Mouse (Mus musculus) lung, postnatal 36 days (tissue): ENCODE data around the gene Gcnt4.
A peak's percentile ranks its signal among the peaks of the same experiment; 100 is the strongest.
"Not testable (repeated sequence)": the region's sequence is repeated elsewhere in the genome, so short reads cannot be mapped to it uniquely, and the experiment has no call there.

ENCODE experiments used
- DNase-seq: peaks from one replicate; pipeline ENCODE4 v3.0.0; 2022; ENCODE audit warnings: mixed read lengths

Gene Gcnt4

GRCm38 (mm10) chr13:96923999-96924961 lies at the start of gene Gcnt4:
TSS of gene Gcnt4 (plus strand) at chr13:96924689.
- peak; percentile 44 for DNase-seq

DNA sequence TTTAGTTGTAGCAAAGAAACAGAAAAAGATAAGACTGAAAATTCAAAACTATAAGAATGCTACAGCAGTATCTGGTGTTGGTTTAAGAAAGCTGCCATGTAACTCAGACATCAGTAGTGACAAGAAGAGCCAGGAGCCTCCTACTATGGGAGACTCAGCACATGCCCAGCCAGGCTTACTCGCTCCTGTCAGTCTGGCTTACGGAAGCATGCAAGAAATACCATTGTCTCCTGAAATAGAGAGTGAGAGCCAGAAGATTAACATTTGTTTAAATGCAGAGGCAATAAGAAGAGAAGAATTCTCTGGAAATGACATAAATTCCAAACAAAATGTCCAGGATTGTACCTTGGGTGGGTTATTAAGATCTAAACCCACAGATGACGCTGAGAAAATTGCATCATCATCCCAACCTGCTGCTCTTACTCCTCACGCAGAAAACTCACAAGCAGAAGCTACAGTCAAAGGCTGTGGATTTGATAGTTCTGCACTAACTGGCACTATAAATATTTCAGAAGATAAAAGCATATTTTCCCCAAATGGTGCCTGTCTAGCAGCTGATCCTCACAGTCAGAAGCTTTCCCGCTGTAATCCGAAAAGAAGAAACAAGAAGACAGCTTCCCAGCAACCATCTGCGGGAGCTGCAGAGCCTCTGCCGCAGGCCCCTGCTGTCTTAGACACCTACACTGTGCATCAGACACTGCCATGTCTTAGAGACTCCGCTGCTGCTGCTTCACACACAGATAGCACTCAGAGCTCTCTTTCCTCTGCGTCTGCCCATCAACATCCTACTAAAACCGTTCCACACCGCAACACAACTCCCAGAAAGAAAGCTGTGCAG lies 46.0 kb upstream of the Gcnt4 start:
- DNase-seq = no peak

DNA sequence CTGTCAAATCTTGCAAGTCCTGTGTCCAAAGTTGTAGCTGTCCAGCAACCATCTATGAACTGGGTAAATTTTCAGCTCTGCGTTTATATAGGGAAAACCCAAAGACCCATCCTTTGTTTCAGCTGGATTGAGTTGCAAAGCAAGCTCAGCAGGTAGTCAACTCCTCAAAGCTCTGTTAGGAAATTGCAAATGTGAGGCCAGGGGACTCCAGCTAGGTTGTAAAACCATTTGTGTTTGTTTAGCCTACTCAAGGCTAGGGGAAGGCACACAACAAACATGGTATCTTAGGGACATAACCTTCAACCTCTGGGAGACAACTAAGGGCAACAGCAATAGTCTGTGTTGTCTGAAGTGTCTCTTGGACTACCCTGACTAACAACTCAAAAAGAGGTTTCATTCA lies 40.0 kb upstream of the Gcnt4 start:
- DNase-seq = no peak

DNA sequence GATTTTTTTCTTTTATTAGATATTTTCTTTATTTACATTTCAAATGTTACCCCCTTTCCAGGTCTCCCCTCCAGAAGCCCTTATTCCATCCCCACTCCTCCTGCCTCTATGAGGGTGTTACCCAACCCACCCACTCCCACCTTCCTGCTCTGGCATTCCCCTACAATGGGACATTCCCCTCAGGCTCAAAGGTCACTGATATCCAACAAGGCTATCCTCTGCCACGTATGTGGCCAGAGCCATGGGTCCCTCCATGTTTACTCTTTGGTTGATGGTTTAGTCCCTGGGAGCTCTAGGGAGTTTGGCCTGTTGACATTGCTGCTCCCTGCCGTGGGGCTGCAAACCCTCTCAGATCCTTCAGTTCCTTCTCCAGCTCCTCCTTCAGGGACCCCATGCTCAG lies 34.5 kb upstream of the Gcnt4 start:
- no peak for DNase-seq

DNA sequence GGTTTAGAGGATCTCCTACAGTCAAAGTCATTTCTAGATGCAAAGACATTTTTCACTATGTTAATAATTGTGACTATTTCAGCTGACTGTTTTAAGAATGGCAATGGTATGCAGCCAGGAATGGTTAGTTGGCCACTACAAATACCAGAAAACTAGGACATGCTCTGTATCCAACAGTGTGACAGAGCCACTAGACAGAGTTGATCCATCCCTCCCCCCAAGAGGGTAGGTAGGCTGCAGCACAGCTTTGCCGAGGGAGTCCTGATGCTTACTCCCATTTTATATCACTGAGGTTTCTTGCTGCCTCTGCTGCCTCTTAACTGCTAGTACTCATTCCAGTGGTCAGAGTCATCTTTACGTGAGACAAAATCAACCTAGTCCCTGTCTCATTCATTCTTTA lies 29.3 kb upstream of the Gcnt4 start:
- DNase-seq = no peak

DNA sequence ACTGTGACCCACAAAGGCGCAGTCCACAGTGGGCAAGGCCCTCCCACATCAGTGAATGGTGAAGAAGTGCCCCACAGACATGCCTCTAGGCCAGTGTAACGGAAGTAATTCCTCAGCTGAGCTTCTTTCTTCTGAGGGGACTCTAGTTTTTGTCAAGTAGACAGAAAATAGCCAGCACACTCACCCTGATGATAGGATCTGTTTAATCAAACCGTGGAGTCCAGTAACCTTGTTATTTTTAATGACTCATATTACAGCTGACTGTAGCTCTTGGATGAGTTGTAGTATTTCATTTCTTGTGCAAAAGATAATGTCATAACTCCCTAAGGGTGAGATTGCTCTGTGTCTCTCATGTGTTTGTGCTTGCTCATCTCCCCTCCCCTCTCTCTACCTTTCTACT lies 17.8 kb upstream of the Gcnt4 start:
- no peak for DNase-seq

- DNase-seq = no peak
These were observed 13.3 kb upstream of the Gcnt4 start for GRCm38 (mm10) chr13:96911202-96911601.

DNA sequence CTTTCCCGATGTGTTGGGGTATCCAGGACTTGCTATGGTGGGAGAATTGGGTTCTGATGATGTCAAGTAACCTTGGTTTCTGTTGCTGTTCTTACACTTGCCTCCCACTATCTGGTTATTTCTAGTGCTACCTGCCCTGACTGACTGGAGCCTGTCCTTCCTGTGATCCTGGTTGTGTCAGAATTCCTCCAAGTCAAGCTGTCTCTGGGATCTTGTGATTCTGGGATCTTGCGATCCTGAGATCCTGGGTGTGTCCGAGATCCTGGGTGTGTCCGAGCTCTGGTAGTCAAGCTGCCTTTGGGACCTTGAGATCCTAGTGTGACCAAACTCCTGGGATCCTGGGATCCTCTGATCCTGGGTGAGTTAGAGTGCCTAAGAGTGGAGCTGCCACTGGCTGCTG lies 1.4 kb upstream of the Gcnt4 start:
- not testable (repeated sequence) for DNase-seq

DNA sequence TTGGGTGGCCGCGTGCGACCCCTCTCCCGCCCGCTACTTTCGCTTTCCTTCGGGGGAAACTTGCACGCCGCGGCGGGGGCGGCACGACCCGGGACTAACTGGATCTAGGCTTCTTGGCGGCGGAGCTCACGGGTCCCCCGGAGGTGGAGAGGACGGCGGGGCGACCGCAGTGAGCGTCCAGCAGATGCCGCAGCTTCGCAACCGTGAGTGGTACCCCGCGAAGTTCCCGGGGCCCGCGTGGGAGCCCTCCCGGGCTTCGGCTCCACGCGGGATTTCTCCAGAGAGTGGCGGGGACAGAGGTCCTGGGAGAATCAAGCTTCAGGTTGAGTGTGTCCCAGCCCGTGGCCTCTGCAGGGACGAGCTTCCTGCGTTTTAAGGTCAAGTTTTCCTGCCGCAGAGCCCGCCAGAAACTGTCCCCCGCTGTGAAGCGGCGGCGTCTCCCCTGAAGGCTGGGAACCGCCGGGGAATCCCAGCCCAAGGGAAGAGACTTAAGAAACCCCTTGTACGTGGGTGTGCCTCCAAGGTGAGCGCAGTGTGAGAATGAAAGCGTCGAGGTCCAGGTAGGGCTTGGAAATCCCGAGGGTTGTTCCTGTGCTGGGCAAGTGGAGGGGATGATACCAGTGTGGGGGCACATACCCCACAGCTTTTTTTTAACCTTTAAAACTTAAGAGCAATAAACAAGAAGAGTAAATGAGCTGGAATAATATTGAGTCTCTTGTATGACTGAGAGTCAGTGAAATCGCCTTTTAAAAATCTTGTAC lies 676 bp downstream of the Gcnt4 start:
- DNase-seq = no peak

DNA sequence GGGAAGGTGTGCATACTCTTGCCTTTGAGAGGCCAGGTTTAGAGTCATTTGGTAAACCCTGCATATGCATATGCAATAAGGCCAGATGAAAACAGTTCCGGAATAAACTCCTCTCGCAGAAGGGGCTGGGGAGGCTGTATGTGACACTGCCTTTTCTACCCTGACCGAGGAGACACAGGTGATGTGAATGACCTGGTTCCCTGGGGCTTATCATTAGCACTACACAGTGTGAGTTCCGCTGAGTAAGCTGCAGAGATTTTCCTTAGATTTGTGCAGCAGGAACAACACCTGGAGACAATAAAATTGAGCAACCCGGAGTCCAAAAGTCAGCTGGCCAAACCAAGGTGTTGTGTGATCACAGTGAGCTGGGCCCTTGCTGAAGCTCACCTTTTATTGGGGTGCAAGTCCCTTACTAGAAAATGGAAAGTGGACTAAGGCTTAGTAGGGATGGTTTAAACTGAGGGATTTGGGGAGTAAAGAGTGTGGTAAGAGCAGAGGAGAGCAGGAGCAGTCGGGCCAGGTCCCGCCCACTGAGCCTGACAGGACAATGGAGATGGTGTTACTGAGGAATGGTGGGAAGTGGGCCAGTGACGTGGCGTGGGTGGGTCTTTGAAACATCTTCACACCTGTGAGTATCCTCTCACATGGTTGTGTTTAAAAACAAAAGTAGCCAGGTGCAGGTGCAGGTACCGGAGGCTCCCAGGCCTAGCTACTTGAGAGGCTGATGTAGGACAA lies 1.7 kb downstream of the Gcnt4 start:
- DNase-seq = no peak

DNA sequence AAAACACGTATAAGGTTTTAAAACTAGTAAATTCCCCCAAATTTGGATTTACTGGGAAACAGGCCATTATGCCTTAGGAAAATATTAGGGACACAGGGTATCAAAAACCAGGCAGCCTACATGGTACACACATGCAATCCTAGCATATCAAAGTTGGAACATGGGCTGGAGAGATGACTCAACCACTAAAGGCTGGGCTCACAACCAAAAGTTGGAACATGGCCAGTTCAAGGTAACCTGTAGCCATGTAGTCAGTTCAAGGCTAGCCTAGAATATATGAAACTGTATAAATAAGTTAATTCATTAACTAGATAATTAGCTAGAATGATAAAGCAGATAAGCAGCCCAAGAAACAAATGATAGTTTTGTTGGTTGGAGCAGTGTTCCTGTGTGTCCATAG lies 3.3 kb downstream of the Gcnt4 start:
- DNase-seq = no peak

GRCm38 (mm10) chr13:96928432-96929039 lies 4.0 kb downstream of the Gcnt4 start:
- DNase-seq = no peak

DNA sequence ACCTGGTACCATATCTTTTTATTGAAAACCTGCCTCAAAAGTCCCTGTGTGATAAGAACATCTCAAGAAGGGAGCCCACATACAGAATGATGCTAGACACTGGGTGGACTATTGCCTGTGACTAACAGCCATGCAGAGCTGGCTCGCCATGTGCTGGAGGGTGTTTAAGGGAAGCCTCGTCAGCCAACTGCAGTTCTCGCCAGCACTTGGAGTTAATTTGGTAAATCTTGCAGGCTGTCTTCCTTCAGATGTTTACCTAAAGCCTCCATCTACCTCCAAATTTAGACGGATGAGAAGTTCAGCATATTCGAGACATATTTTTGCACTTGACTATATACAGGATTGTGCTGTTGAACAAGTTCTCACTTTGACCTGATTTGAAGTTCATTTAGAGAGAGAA lies 8.3 kb downstream of the Gcnt4 start:
- DNase-seq = no peak

DNA sequence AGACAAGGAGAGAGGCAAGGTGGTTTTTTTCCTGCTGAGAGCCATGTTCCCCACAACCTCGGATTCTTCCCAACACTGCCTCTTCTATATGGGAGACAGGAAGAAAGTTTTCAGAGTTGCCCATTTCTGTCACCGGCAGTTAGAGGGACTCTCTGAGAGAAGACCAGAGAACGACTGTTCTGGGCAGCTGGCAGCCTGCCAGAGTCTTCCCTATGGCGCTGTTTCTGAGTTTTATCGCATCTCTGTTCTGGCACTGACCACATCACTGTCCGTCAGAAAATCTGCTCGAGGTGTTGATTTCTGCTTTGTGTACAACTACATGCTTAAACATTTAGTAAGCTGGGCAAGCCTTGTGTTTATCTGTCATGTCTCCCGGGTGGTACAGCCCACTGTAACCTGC lies 8.9 kb downstream of the Gcnt4 start:
- no peak for DNase-seq

DNA sequence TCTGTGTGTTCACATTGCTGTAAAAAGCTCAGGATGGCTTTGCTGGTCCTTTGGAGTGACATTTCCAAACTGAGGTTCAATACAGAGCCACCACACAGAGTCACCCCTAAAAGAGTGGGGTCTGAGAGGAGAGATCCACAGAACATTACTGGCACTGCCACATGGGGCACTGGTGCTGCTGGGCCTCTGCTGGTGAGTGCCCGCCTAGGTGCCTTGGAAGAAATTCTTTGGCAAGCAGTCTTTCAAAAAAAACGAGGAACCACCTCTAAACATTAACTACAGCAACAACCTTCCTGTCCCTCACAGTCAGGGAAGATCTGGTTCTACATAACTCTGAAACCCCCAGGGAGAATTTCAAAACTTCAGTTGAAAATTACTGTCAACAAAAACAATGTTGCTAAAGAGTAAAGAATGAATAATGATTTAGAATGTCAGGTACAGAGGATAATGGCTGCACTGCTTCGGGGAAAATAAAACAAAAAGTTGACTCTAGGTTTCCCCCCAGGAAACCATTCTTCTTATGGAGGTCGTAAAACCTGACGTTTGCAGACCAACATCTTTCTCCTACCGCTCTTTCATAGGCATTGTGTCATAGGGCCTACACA lies 11.8 kb downstream of the Gcnt4 start:
- no peak for DNase-seq

GRCm38 (mm10) chr13:96937059-96937558 lies 12.6 kb downstream of the Gcnt4 start:
- no peak for DNase-seq

- no peak for DNase-seq
These were observed 15.2 kb downstream of the Gcnt4 start for GRCm38 (mm10) chr13:96939680-96940079.

- not testable (repeated sequence) for DNase-seq
These were observed 17.0 kb downstream of the Gcnt4 start for GRCm38 (mm10) chr13:96941481-96941880.

DNA sequence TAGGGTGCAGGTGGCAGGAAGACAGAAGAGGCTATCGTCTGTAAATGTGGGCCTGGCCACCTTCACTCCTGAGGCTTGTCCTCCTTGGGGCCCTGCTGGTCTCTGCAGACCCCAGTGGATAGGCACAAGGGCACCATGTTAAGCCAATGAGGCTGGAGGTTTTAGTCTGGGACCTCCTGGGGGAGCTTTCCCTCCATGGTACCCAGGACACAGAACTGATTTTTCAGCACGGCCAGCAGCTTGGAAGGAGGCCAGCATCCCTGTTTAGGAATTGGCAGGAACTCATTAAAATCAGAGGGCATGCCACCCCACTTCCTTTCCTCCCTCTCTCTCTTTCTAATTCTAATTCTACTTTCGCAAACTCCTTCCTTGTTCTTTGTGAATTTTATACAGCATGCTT lies 19.1 kb downstream of the Gcnt4 start:
- DNase-seq = peak; percentile 16

DNA sequence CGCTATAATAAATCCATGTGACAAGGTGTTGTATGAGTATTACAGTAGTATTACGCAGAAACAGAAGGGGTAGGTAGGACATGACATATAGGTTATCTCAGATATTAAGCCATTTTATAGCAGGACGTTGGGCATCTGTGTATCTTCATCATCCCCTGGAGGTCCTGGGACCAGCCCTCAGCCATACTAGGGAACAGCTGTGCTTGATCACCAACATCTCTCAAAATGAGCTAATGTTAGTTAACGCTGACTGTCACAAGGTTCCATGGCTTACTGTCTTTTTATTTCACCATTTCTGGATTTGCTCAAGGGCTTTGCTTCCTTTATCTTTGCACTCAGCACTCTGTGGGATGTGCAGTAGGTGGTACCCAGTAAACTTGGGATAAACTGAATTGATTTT lies 21.3 kb downstream of the Gcnt4 start:
- no peak for DNase-seq

DNA sequence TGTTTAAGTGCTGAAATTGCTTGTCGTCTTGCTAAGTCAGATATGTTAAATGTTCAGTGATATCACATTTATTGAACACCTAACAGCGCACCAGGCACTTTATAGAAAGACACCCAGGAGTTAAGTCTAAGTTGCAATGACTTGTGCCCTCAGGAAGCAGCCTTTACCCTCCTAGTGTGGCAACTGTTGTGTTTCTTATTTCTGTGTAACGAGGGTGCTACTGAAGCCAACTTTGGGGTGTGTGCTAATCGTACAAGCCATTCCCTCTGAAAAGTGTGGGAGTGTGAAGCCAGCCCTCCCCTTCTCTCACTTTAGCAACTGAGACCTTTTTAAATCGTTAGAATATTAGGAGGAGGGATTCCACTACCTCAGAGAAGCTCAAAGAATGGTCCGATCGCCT lies 23.2 kb downstream of the Gcnt4 start:
- no peak for DNase-seq
